Mouse (Mus musculus): ENCODE data around the gene Ctc1. TPM values are rescaled to one million over a fixed set of nuclear protein-coding genes. Genes with fewer than 3 reads are reported as not detected.
A peak's percentile ranks its signal among the peaks of the same experiment; 100 is the strongest.
"Not testable (repeated sequence)": the region's sequence is repeated elsewhere in the genome, so short reads cannot be mapped to it uniquely, and the experiment has no call there.

The Ctc1 gene
- polyA plus RNA-seq (2014; fragmentation: Nextera tagmentation; extraction: Ambion mirVana): 38.8 and 43.8 TPM in 2 replicates

DNA sequence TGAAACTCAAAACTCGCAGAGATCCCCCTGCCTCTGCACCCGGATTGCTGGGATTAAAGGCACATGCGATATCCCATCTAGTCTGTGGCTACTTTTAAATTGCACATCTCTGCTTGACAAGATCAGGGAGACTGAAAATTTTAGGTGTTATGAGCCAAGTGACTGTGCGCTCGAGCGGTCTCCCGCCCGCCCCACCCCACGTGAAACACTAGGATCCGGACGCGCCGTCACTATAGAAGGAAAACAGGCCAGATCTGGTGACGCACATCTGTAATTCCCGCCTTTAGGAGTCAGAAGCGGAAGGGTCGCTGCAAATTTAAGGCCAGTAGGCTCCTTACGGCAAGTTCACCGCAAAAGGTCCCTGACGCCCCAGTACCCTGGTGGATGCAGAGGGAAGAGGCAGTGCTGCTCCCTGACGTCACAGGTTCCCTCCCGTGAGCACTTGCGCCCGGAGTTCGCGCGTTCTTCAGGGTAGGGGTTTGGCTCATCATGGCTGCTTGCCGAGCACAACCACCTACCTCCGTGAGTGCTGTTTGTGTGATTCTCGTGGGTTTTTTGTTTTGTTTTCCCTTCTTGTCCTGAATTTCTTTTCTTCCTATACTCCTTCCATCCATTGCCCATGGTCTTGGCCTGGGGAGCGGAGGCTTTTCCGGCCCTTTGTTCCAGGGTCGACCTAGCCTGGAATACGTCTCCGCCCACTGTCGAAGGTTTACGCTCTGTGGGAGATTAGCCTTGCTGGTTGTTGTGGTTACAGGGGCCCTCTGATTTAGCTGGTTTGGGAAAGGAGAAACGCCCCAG lies at the start of gene Ctc1:
TSS of gene Ctc1 (plus strand) at position 268 of the 798 bp plus-strand sequence.
- no peaks in the 10 kb centered on the region for H3K9me3 ChIP-seq (ENCODE audit: control insufficient read depth, low read length)
- peak within 1 kb of the TSS; percentile 87 for H3K9ac ChIP-seq (ENCODE audit: low read length)
- no peaks in the 10 kb centered on the region for H3K27me3 ChIP-seq (ENCODE audit: control insufficient read depth, insufficient read depth, low read length)
- H3K4me2 ChIP-seq (ENCODE audit: low read length): peak within 1 kb of the TSS; percentile 70
- 3% methylated on average over 38 of the region's 38 CpGs for WGBS
- H3K4me3 ChIP-seq (ENCODE audit: control insufficient read depth in 1 of 2, insufficient read depth in 1 of 2, low read depth in 1 of 2, low read length in 2 of 2): peak within 1 kb of the TSS; percentile 72 to 80
- H3K36me3 ChIP-seq (ENCODE audit: control insufficient read depth, insufficient read depth, low read length): peaks cover 4% of the 10 kb centered on the region; the same call in 1 of the 2 replicates
- H3K4me1 ChIP-seq (ENCODE audit: control insufficient read depth in 2 of 2, insufficient read depth in 2 of 2, low read length in 2 of 2): peaks cover 5 to 18% of the 10 kb centered on the region in 2 experiments
- ATAC-seq (ENCODE audit: insufficient number of reproducible peaks, insufficient read depth, low FRiP score, low read depth): peak; percentile 94
- H3K27ac ChIP-seq (replicated peaks in 1 of 2; ENCODE audit: control insufficient read depth in 1 of 2, insufficient read depth in 1 of 2, low read depth in 2 of 2, low read length in 2 of 2): peak within 1 kb of the TSS; percentile 90 to 93

DNA sequence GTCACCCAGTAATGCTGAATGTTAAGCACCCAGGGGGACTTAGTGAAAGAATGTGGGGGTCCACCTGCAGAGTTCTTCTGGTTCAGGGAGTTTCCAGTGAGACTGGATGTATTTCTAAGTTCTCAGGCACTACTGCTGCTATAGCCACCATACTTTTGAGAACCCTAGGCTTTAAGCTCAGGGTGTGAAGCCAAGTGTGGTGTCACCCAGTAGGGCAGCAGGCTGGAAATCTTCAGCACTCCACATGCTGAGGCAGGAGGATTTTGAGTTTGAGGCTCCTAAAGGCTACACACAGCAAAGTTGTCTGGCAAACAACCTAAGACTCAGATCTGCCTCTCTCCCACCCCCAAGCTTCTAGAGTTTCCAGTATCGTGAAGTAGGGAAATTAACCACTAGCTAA lies 49.2 kb upstream of the Ctc1 start:
- WGBS: 24% methylated on average over 1 of the region's 1 CpGs
- no peaks in the 10 kb centered on the region for H3K9me3 ChIP-seq (ENCODE audit: control insufficient read depth, low read length)
- H3K4me2 ChIP-seq (ENCODE audit: low read length): 0 out of 2 replicates have a peak overlapping the region, but pooled peaks have one; percentile 90
- H3K4me3 ChIP-seq (ENCODE audit: control insufficient read depth in 1 of 2, insufficient read depth in 1 of 2, low read depth in 1 of 2, low read length in 2 of 2): no peak overlapping the region
- H3K27ac ChIP-seq (replicated peaks in 1 of 2; ENCODE audit: control insufficient read depth in 1 of 2, insufficient read depth in 1 of 2, low read depth in 2 of 2, low read length in 2 of 2): no peak overlapping the region
- H3K9ac ChIP-seq (ENCODE audit: low read length): 0 out of 2 replicates have a peak overlapping the region, but pooled peaks have one; percentile 70
- H3K36me3 ChIP-seq (ENCODE audit: control insufficient read depth, insufficient read depth, low read length): no peaks in the 10 kb centered on the region
- no peak for ATAC-seq (ENCODE audit: insufficient number of reproducible peaks, insufficient read depth, low FRiP score, low read depth)
- H3K4me1 ChIP-seq (ENCODE audit: control insufficient read depth in 2 of 2, insufficient read depth in 2 of 2, low read length in 2 of 2): peaks cover 17 to 26% of the 10 kb centered on the region in 2 experiments
- H3K27me3 ChIP-seq (ENCODE audit: control insufficient read depth, insufficient read depth, low read length): no peaks in the 10 kb centered on the region

GRCm38 (mm10) chr11:68967337-68968282 lies 48.1 kb upstream of the Ctc1 start, which contains the start of gene Slc25a35:
Slc25a35 (plus strand) TSS chr11:68968131.
- no peaks in the 10 kb centered on the region for H3K27me3 ChIP-seq (ENCODE audit: control insufficient read depth, insufficient read depth, low read length)

DNA sequence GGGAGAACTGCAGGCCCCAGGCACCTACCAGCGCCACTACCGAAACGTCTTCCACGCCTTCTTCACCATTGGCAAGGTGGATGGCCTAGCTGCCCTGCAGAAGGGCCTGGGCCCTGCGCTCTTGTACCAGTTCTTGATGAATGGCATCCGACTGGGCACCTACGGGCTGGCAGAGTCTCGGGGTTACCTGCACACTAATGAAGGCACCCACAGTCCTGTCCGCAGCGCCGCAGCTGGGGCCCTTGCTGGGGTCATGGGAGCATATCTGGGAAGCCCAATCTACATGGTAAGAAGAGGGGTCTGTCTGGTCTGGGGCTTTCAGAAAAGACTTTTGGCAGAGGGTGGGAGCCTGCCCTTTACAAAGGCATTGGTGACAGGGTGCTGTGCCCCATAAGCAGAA lies 47.0 kb upstream of the Ctc1 start:
- no peak for ATAC-seq (ENCODE audit: insufficient number of reproducible peaks, insufficient read depth, low FRiP score, low read depth)
- 85% methylated on average over 11 of the region's 11 CpGs for WGBS
- Histone ChIP-seq H3K36me3 (ENCODE audit: control insufficient read depth, insufficient read depth, low read length) (no peaks in the 10 kb centered on the region), H3K4me3 (ENCODE audit: control insufficient read depth in 1 of 2, insufficient read depth in 1 of 2, low read depth in 1 of 2, low read length in 2 of 2) (no peak overlapping the region), H3K4me2 (ENCODE audit: low read length) (no peak overlapping the region), H3K4me1 (ENCODE audit: control insufficient read depth in 2 of 2, insufficient read depth in 2 of 2, low read length in 2 of 2) (peaks cover 29 to 37% of the 10 kb centered on the region in 2 experiments), H3K27ac (replicated peaks in 1 of 2; ENCODE audit: control insufficient read depth in 1 of 2, insufficient read depth in 1 of 2, low read depth in 2 of 2, low read length in 2 of 2) (no peak overlapping the region), H3K9ac (ENCODE audit: low read length) (no peak overlapping the region), H3K9me3 (ENCODE audit: control insufficient read depth, low read length) (no peaks in the 10 kb centered on the region), H3K27me3 (ENCODE audit: control insufficient read depth, insufficient read depth, low read length) (no peaks in the 10 kb centered on the region)

More at GRCm38 (mm10) chr11:68967337-68968282, 48.1 kb upstream of the Ctc1 start, which contains the start of gene Slc25a35:
- H3K36me3 ChIP-seq (ENCODE audit: control insufficient read depth, insufficient read depth, low read length): no peaks in the 10 kb centered on the region
- peak within 1 kb of the TSS; percentile 56 to 61 for H3K4me3 ChIP-seq (ENCODE audit: control insufficient read depth in 1 of 2, insufficient read depth in 1 of 2, low read depth in 1 of 2, low read length in 2 of 2)
- H3K4me2 ChIP-seq (ENCODE audit: low read length): peak within 1 kb of the TSS; percentile 90
- peaks cover 24 to 32% of the 10 kb centered on the region in 2 experiments for H3K4me1 ChIP-seq (ENCODE audit: control insufficient read depth in 2 of 2, insufficient read depth in 2 of 2, low read length in 2 of 2)
- 1% methylated on average over 50 of the region's 50 CpGs for WGBS
- no peaks in the 10 kb centered on the region for H3K9me3 ChIP-seq (ENCODE audit: control insufficient read depth, low read length)
- no peak within 1 kb of the TSS for H3K27ac ChIP-seq (replicated peaks in 1 of 2; ENCODE audit: control insufficient read depth in 1 of 2, insufficient read depth in 1 of 2, low read depth in 2 of 2, low read length in 2 of 2)
- peak within 1 kb of the TSS; percentile 70 for H3K9ac ChIP-seq (ENCODE audit: low read length)
- peak; percentile 86 for ATAC-seq (ENCODE audit: insufficient number of reproducible peaks, insufficient read depth, low FRiP score, low read depth)

DNA sequence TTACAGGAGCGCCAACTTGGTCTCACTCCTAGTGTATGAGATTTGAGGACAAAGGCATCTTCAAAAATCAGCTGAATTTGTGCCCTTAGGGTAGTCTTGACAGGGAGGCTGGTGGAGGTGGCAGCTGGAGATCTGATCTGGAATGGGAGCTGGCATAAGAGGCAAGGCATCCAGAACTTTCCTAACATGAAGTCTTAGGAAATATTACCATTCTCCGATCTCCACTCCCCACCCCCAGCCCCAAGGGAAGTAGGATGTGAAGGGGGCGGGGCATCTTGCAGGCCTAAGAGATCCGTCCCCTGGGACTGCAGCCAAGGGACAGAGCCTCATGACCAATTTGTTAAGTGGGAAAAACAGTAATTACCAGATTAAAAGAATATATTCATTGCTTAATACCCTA lies 45.5 kb upstream of the Ctc1 start:
- Histone ChIP-seq H3K9ac (ENCODE audit: low read length) (no peak overlapping the region), H3K9me3 (ENCODE audit: control insufficient read depth, low read length) (no peaks in the 10 kb centered on the region), H3K4me2 (ENCODE audit: low read length) (no peak overlapping the region), H3K4me3 (ENCODE audit: control insufficient read depth in 1 of 2, insufficient read depth in 1 of 2, low read depth in 1 of 2, low read length in 2 of 2) (no peak overlapping the region), H3K27me3 (ENCODE audit: control insufficient read depth, insufficient read depth, low read length) (no peaks in the 10 kb centered on the region), H3K36me3 (ENCODE audit: control insufficient read depth, insufficient read depth, low read length) (no peaks in the 10 kb centered on the region), H3K27ac (replicated peaks in 1 of 2; ENCODE audit: control insufficient read depth in 1 of 2, insufficient read depth in 1 of 2, low read depth in 2 of 2, low read length in 2 of 2) (no peak overlapping the region), H3K4me1 (ENCODE audit: control insufficient read depth in 2 of 2, insufficient read depth in 2 of 2, low read length in 2 of 2) (peaks cover 33 to 37% of the 10 kb centered on the region in 2 experiments)
- 63% methylated on average over 4 of the region's 4 CpGs for WGBS
- ATAC-seq (ENCODE audit: insufficient number of reproducible peaks, insufficient read depth, low FRiP score, low read depth): no peak

- Histone ChIP-seq H3K4me2 (ENCODE audit: low read length) (peak overlapping the region; percentile 76), H3K4me3 (ENCODE audit: control insufficient read depth in 1 of 2, insufficient read depth in 1 of 2, low read depth in 1 of 2, low read length in 2 of 2) (peak overlapping the region; percentile 48 to 61), H3K27ac (replicated peaks in 1 of 2; ENCODE audit: control insufficient read depth in 1 of 2, insufficient read depth in 1 of 2, low read depth in 2 of 2, low read length in 2 of 2) (peak overlapping the region; percentile 26 to 49; a peak in 1 of 4 replicates), H3K9ac (ENCODE audit: low read length) (peak overlapping the region; percentile 64), H3K4me1 (ENCODE audit: control insufficient read depth in 2 of 2, insufficient read depth in 2 of 2, low read length in 2 of 2) (peaks cover 28 to 29% of the 10 kb centered on the region in 2 experiments)
- WGBS: under 1% methylated on average over 37 of the region's 38 CpGs
- H3K36me3 ChIP-seq (ENCODE audit: control insufficient read depth, insufficient read depth, low read length); H3K9me3 ChIP-seq (ENCODE audit: control insufficient read depth, low read length); H3K27me3 ChIP-seq (ENCODE audit: control insufficient read depth, insufficient read depth, low read length): not testable (repeated sequence)
- peak; percentile 77 for ATAC-seq (ENCODE audit: insufficient number of reproducible peaks, insufficient read depth, low FRiP score, low read depth)
Observed at GRCm38 (mm10) chr11:68973250-68974058, 42.3 kb upstream of the Ctc1 start.

Data from heart, embryonic 14.5 days (tissue).